Mouse (Mus musculus) liver, embryonic 16.5 days (tissue): ENCODE data around the gene Washc1. TPM values are rescaled to one million over a fixed set of nuclear protein-coding genes. Genes with fewer than 3 reads are reported as not detected.
A peak's percentile ranks its signal among the peaks of the same experiment; 100 is the strongest.
"Not testable (repeated sequence)": the region's sequence is repeated elsewhere in the genome, so short reads cannot be mapped to it uniquely, and the experiment has no call there.

Source experiments
- ATAC-seq: fragments of 200-750 bp; cut with Nextera tagmentation; 2 replicates; pipeline ENCODE4 v1.8.0; 2017; ENCODE audit warnings: low read depth, mild to moderate bottlenecking, moderate number of reproducible peaks, moderate library complexity
- H3K27ac ChIP-seq: fragments of 300-500 bp; sonication (generic); 2 replicates; pipeline ENCODE4 v1.5.1; 2014; ENCODE audit warnings: mild to moderate bottlenecking, low read length
- H3K27me3 ChIP-seq: fragments of 300-500 bp; sonication (generic); 2 replicates; pipeline ENCODE4 v1.6.1; 2014; ENCODE audit warnings: low read depth, low read length, mixed read lengths; ENCODE audit not compliant: control insufficient read depth, insufficient read depth
- H3K36me3 ChIP-seq: fragments of 300-500 bp; sonication (generic); 2 replicates; pipeline ENCODE4 v1.6.1; 2014; ENCODE audit warnings: mild to moderate bottlenecking; ENCODE audit not compliant: control insufficient read depth, insufficient read depth
- H3K4me1 ChIP-seq: fragments of 300-500 bp; sonication (generic); 2 replicates; pipeline ENCODE4 v1.6.1; 2014; ENCODE audit warnings: low read depth, low read length, mixed read lengths; ENCODE audit not compliant: control insufficient read depth
- H3K4me2 ChIP-seq: fragments of 300-500 bp; sonication (generic); 2 replicates; pipeline ENCODE4 v1.6.1; 2014; ENCODE audit warnings: low read depth, low read length, mixed read lengths
- H3K4me3 ChIP-seq: fragments of 300-500 bp; sonication (generic); 2 replicates; pipeline ENCODE4 v1.5.1; 2014; ENCODE audit warnings: low read depth, mild to moderate bottlenecking, low read length
- H3K9ac ChIP-seq: fragments of 300-500 bp; sonication (generic); 2 replicates; pipeline ENCODE4 v1.6.1; 2014; ENCODE audit warnings: low read depth, low read length
- H3K9me3 ChIP-seq: fragments of 300-500 bp; sonication (generic); replicated peaks from 2 replicates; pipeline ENCODE4 v1.6.1; 2016; ENCODE audit warnings: low read length; ENCODE audit not compliant: control insufficient read depth
- WGBS: fragments of 180-500 bp; shearing (Covaris S2); extraction: QIAGEN DNeasy Blood & Tissue Kit; methylation state at CpG from one replicate; pipeline ENCODE4 v1.1.7; 2014; ENCODE audit not compliant: insufficient replicate concordance; 5-methylcytosine and 5-hydroxymethylcytosine counted together
- polyA plus RNA-seq: library from polyadenylated mRNA; unstranded; fragments of >200 nt; fragmentation: Nextera tagmentation; extraction: Ambion mirVana; gene quantifications from 2 replicates; pipeline ENCODE4 v1.2.1, GENCODE M21; 2015

Gene Washc1
- polyA plus RNA-seq, 1 experiment from 2014 or later, result 14.0 TPM

GRCm38 (mm10) chr17:66123816-66124610, 12.7 kb downstream of the Washc1 start:
- WGBS, result under 1% methylated on average over 20 of the region's 20 CpGs
- no peak for ATAC-seq
- peak overlapping the region; percentile 93 for H3K27ac ChIP-seq
- H3K36me3 ChIP-seq, result peaks cover 9% of the 10 kb centered on the region; the same call in 1 of the 2 replicates
- H3K4me2 ChIP-seq, result peak overlapping the region; percentile 89
- H3K9me3 ChIP-seq, result no peaks in the 10 kb centered on the region
- H3K9ac ChIP-seq, result peak overlapping the region; percentile 85
- H3K4me1 ChIP-seq, result peaks cover 22% of the 10 kb centered on the region
- peak overlapping the region; percentile 91 for H3K4me3 ChIP-seq
- no peaks in the 10 kb centered on the region for H3K27me3 ChIP-seq

- Histone ChIP-seq H3K4me2 (0 out of 2 replicates have a peak overlapping the region, but pooled peaks have one; percentile 89), H3K36me3 (peaks cover 11% of the 10 kb centered on the region; the same call in 1 of the 2 replicates), H3K9me3 (no peaks in the 10 kb centered on the region), H3K9ac (no peak overlapping the region), H3K4me3 (no peak overlapping the region), H3K27me3 (no peaks in the 10 kb centered on the region), H3K4me1 (peaks cover 22% of the 10 kb centered on the region), H3K27ac (no peak overlapping the region)
- WGBS, result 74% methylated on average over 5 of the region's 5 CpGs
- ATAC-seq, result no peak
Measured at GRCm38 (mm10) chr17:66125211-66125610, 13.9 kb downstream of the Washc1 start.

GRCm38 (mm10) chr17:66130371-66130770, 19.0 kb downstream of the Washc1 start:
- no peaks in the 10 kb centered on the region for H3K9me3 ChIP-seq
- H3K27me3 ChIP-seq, result no peaks in the 10 kb centered on the region
- no peak overlapping the region for H3K4me2 ChIP-seq
- no peak for ATAC-seq
- no peak overlapping the region for H3K4me3 ChIP-seq
- WGBS, result 84% methylated on average over 9 of the region's 9 CpGs
- no peak overlapping the region for H3K27ac ChIP-seq
- H3K4me1 ChIP-seq, result peaks cover 2% of the 10 kb centered on the region; the same call in 1 of the 2 replicates
- H3K36me3 ChIP-seq, result peaks cover 39% of the 10 kb centered on the region
- H3K9ac ChIP-seq, result no peak overlapping the region

- Histone ChIP-seq H3K9me3 (no peaks in the 10 kb centered on the region), H3K4me2 (no peak overlapping the region), H3K4me1 (no peaks in the 10 kb centered on the region), H3K9ac (no peak overlapping the region), H3K27me3 (no peaks in the 10 kb centered on the region), H3K36me3 (peaks cover 46% of the 10 kb centered on the region), H3K4me3 (no peak overlapping the region), H3K27ac (no peak overlapping the region)
- peak; percentile 35; the same call in 1 of the 2 replicates for ATAC-seq
- 87% methylated on average over 4 of the region's 4 CpGs for WGBS
Measured at GRCm38 (mm10) chr17:66131212-66131611, 19.9 kb downstream of the Washc1 start.

- not testable (repeated sequence) for H3K4me1 ChIP-seq, H3K4me3 ChIP-seq, H3K36me3 ChIP-seq, H3K4me2 ChIP-seq, H3K27ac ChIP-seq, H3K27me3 ChIP-seq, H3K9me3 ChIP-seq, H3K9ac ChIP-seq
- ATAC-seq, result peak; percentile 55
- 70% methylated on average over 5 of the region's 8 CpGs for WGBS
Measured at GRCm38 (mm10) chr17:66152706-66153662, 41.6 kb downstream of the Washc1 start.

GRCm38 (mm10) chr17:66153735-66154423, 42.5 kb downstream of the Washc1 start:
- H3K4me2 ChIP-seq, ATAC-seq, H3K27ac ChIP-seq, H3K36me3 ChIP-seq, H3K9ac ChIP-seq, H3K4me1 ChIP-seq, H3K27me3 ChIP-seq, H3K4me3 ChIP-seq, H3K9me3 ChIP-seq: not testable (repeated sequence)
- 80% methylated on average over 4 of the region's 4 CpGs for WGBS

- no peak overlapping the region for H3K27ac ChIP-seq
- no peak overlapping the region for H3K4me2 ChIP-seq
- H3K36me3 ChIP-seq, result 0 out of 2 replicates have a peak, but pooled peaks cover 3% of the 10 kb centered on the region
- no peak for ATAC-seq
- H3K9ac ChIP-seq, result no peak overlapping the region
- WGBS, result 47% methylated on average over 1 of the region's 2 CpGs
- H3K4me1 ChIP-seq, result no peaks in the 10 kb centered on the region
- no peak overlapping the region for H3K4me3 ChIP-seq
- H3K9me3 ChIP-seq, result no peaks in the 10 kb centered on the region
- H3K27me3 ChIP-seq, result no peaks in the 10 kb centered on the region
Measured at GRCm38 (mm10) chr17:66154876-66155275, 43.5 kb downstream of the Washc1 start.

GRCm38 (mm10) chr17:66158271-66158670, 46.9 kb downstream of the Washc1 start:
- Histone ChIP-seq H3K36me3 (no peaks in the 10 kb centered on the region), H3K9me3 (peaks cover 2% of the 10 kb centered on the region; the same call in 1 of the 2 replicates), H3K27ac (no peak overlapping the region), H3K4me1 (no peaks in the 10 kb centered on the region), H3K27me3 (no peaks in the 10 kb centered on the region), H3K9ac (no peak overlapping the region), H3K4me3 (no peak overlapping the region), H3K4me2 (no peak overlapping the region)
- WGBS, result 68% methylated on average over 5 of the region's 5 CpGs
- no peak for ATAC-seq
